Mouse (Mus musculus): ENCODE results near the gene Elp4. TPM values are rescaled to one million over a fixed set of nuclear protein-coding genes. Genes with fewer than 3 reads are reported as not detected.
A peak's percentile ranks its signal among the peaks of the same experiment; 100 is the strongest.

The Elp4 gene
- total and polyA plus RNA-seq, 2 experiments from 2014 or later: 25.6 to 27.4 TPM

DNA sequence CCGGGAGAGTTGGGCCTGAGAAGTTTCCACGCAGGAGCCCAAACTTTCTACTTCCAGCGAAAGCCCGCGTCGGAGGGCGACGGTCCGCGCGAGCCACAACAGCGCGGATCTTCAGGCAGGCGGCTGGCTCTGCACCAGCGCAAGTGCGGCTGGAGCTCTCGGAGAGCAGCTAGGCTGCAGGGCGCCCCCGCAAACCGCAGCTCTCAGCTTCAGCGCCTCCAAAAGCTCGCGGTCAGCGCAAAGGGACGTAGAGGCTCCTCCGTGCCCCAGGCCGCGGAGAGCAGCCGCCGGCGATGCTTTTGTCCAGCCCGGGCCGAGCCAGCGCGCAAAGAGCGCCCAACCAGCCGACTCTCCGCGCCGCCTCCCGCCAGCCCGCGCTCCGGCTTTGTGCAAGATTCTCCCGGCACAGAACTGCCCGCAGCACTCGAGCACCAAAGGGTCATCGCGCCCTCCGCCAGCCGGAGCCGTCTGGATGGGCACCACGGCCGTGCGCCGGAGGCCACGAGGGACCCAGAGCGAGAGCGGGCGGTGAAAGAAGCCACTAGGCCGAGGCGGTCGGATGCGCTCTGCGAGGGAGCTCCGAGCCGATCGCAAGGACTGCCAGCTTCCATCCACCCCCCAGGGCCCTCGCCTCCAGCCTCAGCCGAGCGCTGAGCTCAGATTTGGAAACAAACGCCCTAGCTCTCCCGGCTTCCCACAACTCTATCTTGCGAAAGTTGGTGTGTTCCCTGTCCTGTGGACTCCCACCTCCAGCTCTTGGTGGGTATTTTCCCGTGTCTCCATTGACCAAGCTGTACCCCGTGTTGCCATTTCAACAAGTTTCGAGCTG is 228.1 kb downstream of the Elp4 start:
- peak overlapping the region; percentile 53 for H3K9ac ChIP-seq
- peak overlapping the region; percentile 72 for H3K4me2 ChIP-seq (ENCODE audit: low read depth)
- H3K27me3 ChIP-seq (ENCODE audit: insufficient read depth, low read length): peaks cover 36% of the 10 kb centered on the region
- no peak for TF ChIP-seq CTCF (IDR thresholded peaks at IDR 0.05; ENCODE audit: low read depth)
- no peaks in the 10 kb centered on the region for H3K36me3 ChIP-seq (ENCODE audit: insufficient read depth)
- H3K4me3 ChIP-seq (ENCODE audit: low read depth, low read length): peak overlapping the region; percentile 45
- H3K9me3 ChIP-seq (ENCODE audit: low read length): no peaks in the 10 kb centered on the region
- ATAC-seq (peak; percentile 8; the same call in 1 of the 2 replicates), DNase-seq (no peak)
- no peaks in the 10 kb centered on the region for H3K4me1 ChIP-seq (ENCODE audit: insufficient read depth)
- H3K27ac ChIP-seq (ENCODE audit: low read depth, low read length): peak overlapping the region; percentile 62
- WGBS: under 1% methylated on average over 77 of the region's 77 CpGs

- Histone ChIP-seq H3K27ac (ENCODE audit: low read depth, low read length) (peak overlapping the region; percentile 62), H3K4me1 (ENCODE audit: insufficient read depth) (no peaks in the 10 kb centered on the region), H3K9me3 (ENCODE audit: low read length) (no peaks in the 10 kb centered on the region), H3K4me3 (ENCODE audit: low read depth, low read length) (peak overlapping the region; percentile 45), H3K27me3 (ENCODE audit: insufficient read depth, low read length) (peaks cover 38% of the 10 kb centered on the region), H3K36me3 (ENCODE audit: insufficient read depth) (no peaks in the 10 kb centered on the region), H3K9ac (peak overlapping the region; percentile 53; the same call in 1 of the 2 replicates), H3K4me2 (ENCODE audit: low read depth) (peak overlapping the region; percentile 72)
- no peak for TF ChIP-seq CTCF (IDR thresholded peaks at IDR 0.05; ENCODE audit: low read depth)
- ATAC-seq: no peak
- no peak for DNase-seq
- WGBS: 1% methylated on average over 11 of the region's 11 CpGs
Measured at GRCm38 (mm10) chr2:105675730-105676079, 228.7 kb downstream of the Elp4 start.

- TF ChIP-seq CTCF (IDR thresholded peaks at IDR 0.05; ENCODE audit: low read depth): no peak
- no peaks in the 10 kb centered on the region for H3K36me3 ChIP-seq (ENCODE audit: insufficient read depth)
- H3K9me3 ChIP-seq (ENCODE audit: low read length): no peaks in the 10 kb centered on the region
- peak overlapping the region; percentile 72 for H3K4me2 ChIP-seq (ENCODE audit: low read depth)
- ATAC-seq (peak; percentile 89), DNase-seq (peak; percentile 92)
- peak overlapping the region; percentile 57; the same call in 1 of the 2 replicates for H3K27ac ChIP-seq (ENCODE audit: low read depth, low read length)
- WGBS: 2% methylated on average over 48 of the region's 49 CpGs
- peak overlapping the region; percentile 45 for H3K4me3 ChIP-seq (ENCODE audit: low read depth, low read length)
- H3K27me3 ChIP-seq (ENCODE audit: insufficient read depth, low read length): peaks cover 38% of the 10 kb centered on the region
- H3K9ac ChIP-seq: peak overlapping the region; percentile 37
- no peaks in the 10 kb centered on the region for H3K4me1 ChIP-seq (ENCODE audit: insufficient read depth)
Measured at GRCm38 (mm10) chr2:105674875-105675729, 229.3 kb downstream of the Elp4 start.

DNA sequence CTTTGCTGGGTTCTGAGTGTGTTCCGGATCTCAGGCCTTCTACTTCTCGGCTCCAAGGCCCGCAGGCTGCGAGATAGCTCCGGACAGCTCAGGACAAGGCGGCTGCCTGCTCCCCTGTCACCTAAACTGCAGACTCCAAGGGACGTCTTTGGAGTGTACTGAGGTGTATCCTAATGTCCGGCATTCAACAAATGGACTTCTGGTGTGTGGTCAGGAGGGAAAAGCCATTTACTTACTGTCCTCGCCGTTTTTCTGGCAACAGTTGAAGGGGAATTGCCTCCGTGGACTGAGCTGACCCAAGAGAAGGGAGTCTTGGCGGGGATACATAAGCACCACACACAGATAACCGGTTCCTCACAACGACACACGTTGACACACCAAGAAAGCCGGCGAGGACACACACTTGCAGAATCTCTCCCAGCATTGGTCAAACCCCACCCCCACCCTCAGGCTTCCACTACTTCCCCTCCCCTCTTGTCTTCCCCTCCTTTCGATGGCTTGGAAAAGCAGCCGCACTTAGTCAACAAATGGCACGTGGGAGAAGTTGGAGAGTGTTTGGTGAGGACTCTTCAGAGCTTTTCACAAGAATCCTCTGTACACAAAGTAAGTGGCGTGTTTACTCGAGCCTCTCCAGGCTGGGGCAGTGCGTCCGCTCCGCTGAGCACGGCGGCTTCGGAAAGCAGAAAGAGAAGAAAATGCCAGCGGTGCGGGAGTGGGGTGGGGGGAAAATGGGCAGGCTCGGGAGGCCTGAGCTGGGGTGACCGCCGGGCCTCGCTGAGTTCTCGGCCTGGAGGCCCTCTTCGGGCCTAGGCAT is 230.1 kb downstream of the Elp4 start:
- Histone ChIP-seq H3K36me3 (ENCODE audit: insufficient read depth) (no peaks in the 10 kb centered on the region), H3K4me1 (ENCODE audit: insufficient read depth) (no peaks in the 10 kb centered on the region), H3K27ac (ENCODE audit: low read depth, low read length) (peak overlapping the region; percentile 57), H3K9ac (peak overlapping the region; percentile 37; the same call in 1 of the 2 replicates), H3K9me3 (ENCODE audit: low read length) (no peaks in the 10 kb centered on the region), H3K4me2 (ENCODE audit: low read depth) (peak overlapping the region; percentile 72), H3K4me3 (ENCODE audit: low read depth, low read length) (peak overlapping the region; percentile 45), H3K27me3 (ENCODE audit: insufficient read depth, low read length) (peaks cover 38% of the 10 kb centered on the region)
- 6% methylated on average over 36 of the region's 36 CpGs for WGBS
- no peak for TF ChIP-seq CTCF (IDR thresholded peaks at IDR 0.05; ENCODE audit: low read depth)
- no peak for DNase-seq
- no peak; the same call in 1 of the 2 replicates for ATAC-seq

DNA sequence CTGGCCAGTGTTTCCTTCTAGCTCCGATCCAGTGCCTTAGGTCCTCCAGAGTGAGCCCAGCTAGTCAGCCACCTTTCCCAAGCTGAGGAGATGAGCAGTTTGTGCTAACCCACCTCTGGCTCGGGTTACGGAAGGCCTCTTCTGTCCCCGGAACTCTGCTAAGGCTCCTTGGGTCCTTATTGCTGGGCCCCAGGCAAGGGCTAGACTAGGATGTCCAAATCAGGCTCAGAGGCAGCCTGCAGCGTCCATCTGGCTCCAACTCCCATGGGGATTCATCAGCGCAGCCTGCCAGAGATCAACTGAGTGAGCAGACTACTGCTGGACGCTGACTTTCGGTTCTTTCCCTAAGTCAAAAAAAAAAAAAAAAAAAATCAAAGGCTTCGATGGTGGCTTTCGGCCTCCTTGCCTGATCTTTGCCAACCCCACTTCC is 230.7 kb downstream of the Elp4 start:
- no peaks in the 10 kb centered on the region for H3K36me3 ChIP-seq (ENCODE audit: insufficient read depth)
- H3K4me2 ChIP-seq (ENCODE audit: low read depth): peak overlapping the region; percentile 72
- peak overlapping the region; percentile 10; the same call in 1 of the 2 replicates for H3K9ac ChIP-seq
- H3K4me1 ChIP-seq (ENCODE audit: insufficient read depth): peaks cover 4% of the 10 kb centered on the region; the same call in 1 of the 2 replicates
- H3K27me3 ChIP-seq (ENCODE audit: insufficient read depth, low read length): peaks cover 39% of the 10 kb centered on the region
- H3K4me3 ChIP-seq (ENCODE audit: low read depth, low read length): peak overlapping the region; percentile 45
- TF ChIP-seq CTCF (IDR thresholded peaks at IDR 0.05; ENCODE audit: low read depth): no peak
- 0 out of 2 replicates have a peak overlapping the region, but pooled peaks have one; percentile 21 for H3K27ac ChIP-seq (ENCODE audit: low read depth, low read length)
- no peak for DNase-seq
- no peaks in the 10 kb centered on the region for H3K9me3 ChIP-seq (ENCODE audit: low read length)
- WGBS: 18% methylated on average over 10 of the region's 10 CpGs
- no peak for ATAC-seq

DNA sequence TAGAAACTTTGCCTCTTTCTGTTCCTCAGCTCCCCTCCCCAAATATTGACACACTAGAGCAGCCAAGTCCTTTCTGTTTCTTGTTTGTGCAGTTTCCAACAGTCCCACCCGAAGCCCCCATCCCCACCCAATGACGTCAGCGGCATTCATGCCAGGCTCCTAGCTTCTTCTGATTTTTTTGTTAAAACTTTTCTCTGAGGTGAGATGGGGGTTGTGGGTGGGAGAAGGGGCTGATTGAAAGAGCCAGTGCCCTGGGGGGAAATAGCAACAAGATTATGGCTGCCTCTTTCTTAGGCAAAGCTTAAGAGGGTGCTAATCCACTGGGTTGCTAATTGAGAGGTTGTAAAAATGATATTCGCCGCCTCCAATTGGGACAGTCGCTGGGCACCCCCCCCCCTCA is 231.3 kb downstream of the Elp4 start:
- TF ChIP-seq CTCF (IDR thresholded peaks at IDR 0.05; ENCODE audit: low read depth): no peak
- H3K27ac ChIP-seq (ENCODE audit: low read depth, low read length): 0 out of 2 replicates have a peak overlapping the region, but pooled peaks have one; percentile 21
- 7% methylated on average over 6 of the region's 6 CpGs for WGBS
- H3K4me2 ChIP-seq (ENCODE audit: low read depth): peak overlapping the region; percentile 72
- DNase-seq (no peak), ATAC-seq (no peak)
- H3K9me3 ChIP-seq (ENCODE audit: low read length): no peaks in the 10 kb centered on the region
- H3K36me3 ChIP-seq (ENCODE audit: insufficient read depth): no peaks in the 10 kb centered on the region
- no peak overlapping the region for H3K9ac ChIP-seq
- peak overlapping the region; percentile 7; the same call in 1 of the 2 replicates for H3K4me3 ChIP-seq (ENCODE audit: low read depth, low read length)
- peaks cover 9% of the 10 kb centered on the region; the same call in 1 of the 2 replicates for H3K4me1 ChIP-seq (ENCODE audit: insufficient read depth)
- H3K27me3 ChIP-seq (ENCODE audit: insufficient read depth, low read length): peaks cover 45% of the 10 kb centered on the region
